Mouse (Mus musculus) heart, postnatal 0 days (tissue): ENCODE data around the gene Zfp652. TPM values are rescaled to one million over a fixed set of nuclear protein-coding genes. Genes with fewer than 3 reads are reported as not detected.

ENCODE experiments used
- ATAC-seq: fragments of 200-750 bp; cut with Nextera tagmentation; 2 replicates; pipeline ENCODE4 v1.8.0; 2017; ENCODE audit warnings: low read depth, moderate number of reproducible peaks, moderate library complexity; ENCODE audit not compliant: insufficient read depth
- DNase-seq: peaks from one replicate; pipeline ENCODE4 v3.0.0-alpha.2; 2016; ENCODE audit warnings: low spot score
- H3K27ac ChIP-seq: fragments of 300-500 bp; sonication (generic); 2 replicates; pipeline ENCODE4 v1.5.1; 2014; ENCODE audit warnings: low read depth, mild to moderate bottlenecking
- H3K27me3 ChIP-seq: fragments of 300-500 bp; sonication (generic); 2 replicates; pipeline ENCODE4 v1.6.1; 2014; ENCODE audit warnings: low read length, mixed read lengths; ENCODE audit not compliant: control insufficient read depth, insufficient read depth
- H3K36me3 ChIP-seq: fragments of 300-500 bp; sonication (generic); replicated peaks from 2 replicates; pipeline ENCODE4 v1.6.1; 2014; ENCODE audit warnings: low read length, mixed read lengths; ENCODE audit not compliant: control insufficient read depth, insufficient read depth
- H3K4me1 ChIP-seq: fragments of 300-500 bp; sonication (generic); 2 replicates; pipeline ENCODE4 v1.6.1; 2014; ENCODE audit warnings: antibody characterized with exemption; ENCODE audit not compliant: control insufficient read depth, insufficient read depth
- H3K4me2 ChIP-seq: fragments of 300-500 bp; sonication (generic); 2 replicates; pipeline ENCODE4 v1.6.1; 2014; ENCODE audit warnings: low read depth, mild to moderate bottlenecking, low read length, moderate library complexity
- H3K4me3 ChIP-seq: fragments of 300-500 bp; sonication (generic); 2 replicates; pipeline ENCODE4 v1.5.1; 2014; ENCODE audit warnings: low read depth, low read length
- H3K9ac ChIP-seq: fragments of 300-500 bp; sonication (generic); replicated peaks from 2 replicates; pipeline ENCODE4 v1.6.1; 2014; ENCODE audit warnings: low read depth, low read length, mixed read lengths
- H3K9me3 ChIP-seq: fragments of 300-500 bp; sonication (generic); replicated peaks from 2 replicates; pipeline ENCODE4 v1.6.1; 2016; ENCODE audit warnings: low read length; ENCODE audit not compliant: control insufficient read depth
- CTCF ChIP-seq: IDR thresholded peaks from 2 replicates; pipeline ENCODE4 v1.5.1; 2016; ENCODE audit warnings: antibody characterized with exemption, control low read depth, low read depth
- EP300 ChIP-seq: IDR thresholded peaks from 2 replicates; pipeline ENCODE4 v1.6.1; 2016; ENCODE audit warnings: antibody characterized with exemption, low read depth
- WGBS: fragments of 180-500 bp; shearing (Covaris S2); extraction: QIAGEN DNeasy Blood & Tissue Kit; methylation state at CpG from one replicate; pipeline ENCODE4 v1.1.7; 2014; 5-methylcytosine and 5-hydroxymethylcytosine counted together
- polyA plus RNA-seq: library from polyadenylated mRNA; unstranded; fragments of >200 nt; fragmentation: Nextera tagmentation; extraction: Ambion mirVana; gene quantifications from 2 replicates; pipeline ENCODE4 v1.2.1, GENCODE M21; 2015
- total RNA-seq: library from RNA; depleted of rRNA; stranded (reverse); fragments of >200 nt; gene quantifications from 2 replicates; pipeline ENCODE4 v1.2.3, GENCODE M21; 2014; ENCODE audit warnings: low replicate concordance

The Zfp652 gene
- total and polyA plus RNA-seq, 2 experiments from 2014 or later: 9.9 to 13.6 TPM

GRCm38 (mm10) chr11:95814857-95815256 is 102.4 kb downstream of the Zfp652 start:
- no peak for ATAC-seq
- DNase-seq: no peak
- no peak overlapping the region for H3K9ac ChIP-seq
- WGBS: 57% methylated on average over 5 of the region's 5 CpGs
- no peak for TF ChIP-seq EP300
- H3K4me3 ChIP-seq: no peak overlapping the region
- no peaks in the 10 kb centered on the region for H3K27me3 ChIP-seq
- no peaks in the 10 kb centered on the region for H3K4me1 ChIP-seq
- no peak overlapping the region for H3K27ac ChIP-seq
- no peaks in the 10 kb centered on the region for H3K36me3 ChIP-seq
- H3K9me3 ChIP-seq: no peaks in the 10 kb centered on the region
- no peak overlapping the region for H3K4me2 ChIP-seq

- 71% methylated on average over 9 of the region's 9 CpGs for WGBS
- Histone ChIP-seq H3K9me3 (no peaks in the 10 kb centered on the region), H3K9ac (no peak overlapping the region), H3K4me3 (no peak overlapping the region), H3K36me3 (no peaks in the 10 kb centered on the region), H3K27ac (no peak overlapping the region), H3K27me3 (no peaks in the 10 kb centered on the region), H3K4me2 (no peak overlapping the region), H3K4me1 (no peaks in the 10 kb centered on the region)
- ATAC-seq (no peak), DNase-seq (no peak)
- TF ChIP-seq CTCF (no peak), EP300 (no peak)
Observed at GRCm38 (mm10) chr11:95815412-95815811, 102.9 kb downstream of the Zfp652 start.

GRCm38 (mm10) chr11:95819138-95819537 is 106.7 kb downstream of the Zfp652 start:
- no peaks in the 10 kb centered on the region for H3K9me3 ChIP-seq
- WGBS: 86% methylated on average over 8 of the region's 8 CpGs
- no peak overlapping the region for H3K4me3 ChIP-seq
- ATAC-seq (no peak), DNase-seq (no peak)
- TF ChIP-seq EP300 (no peak), CTCF (no peak)
- no peak overlapping the region for H3K27ac ChIP-seq
- no peak overlapping the region for H3K4me2 ChIP-seq
- no peaks in the 10 kb centered on the region for H3K36me3 ChIP-seq
- no peaks in the 10 kb centered on the region; the same call in 1 of the 2 replicates for H3K4me1 ChIP-seq
- H3K9ac ChIP-seq: no peak overlapping the region
- no peaks in the 10 kb centered on the region for H3K27me3 ChIP-seq

GRCm38 (mm10) chr11:95821511-95821910 is 109.0 kb downstream of the Zfp652 start:
- Histone ChIP-seq H3K4me1 (no peaks in the 10 kb centered on the region; the same call in 1 of the 2 replicates), H3K36me3 (no peaks in the 10 kb centered on the region), H3K9ac (no peak overlapping the region), H3K9me3 (no peaks in the 10 kb centered on the region), H3K27ac (no peak overlapping the region), H3K4me3 (no peak overlapping the region), H3K4me2 (no peak overlapping the region), H3K27me3 (no peaks in the 10 kb centered on the region)
- no peak for TF ChIP-seq EP300
- TF ChIP-seq CTCF: no peak
- 86% methylated on average over 3 of the region's 3 CpGs for WGBS
- DNase-seq (no peak), ATAC-seq (no peak)

GRCm38 (mm10) chr11:95822437-95822836 is 110.0 kb downstream of the Zfp652 start:
- TF ChIP-seq EP300 (no peak), CTCF (no peak)
- H3K27ac ChIP-seq: no peak overlapping the region
- H3K4me2 ChIP-seq: no peak overlapping the region
- H3K4me1 ChIP-seq: peaks cover 7% of the 10 kb centered on the region
- no peak overlapping the region for H3K9ac ChIP-seq
- H3K9me3 ChIP-seq: no peaks in the 10 kb centered on the region
- no peaks in the 10 kb centered on the region for H3K36me3 ChIP-seq
- WGBS: 88% methylated on average over 4 of the region's 4 CpGs
- ATAC-seq (no peak), DNase-seq (no peak)
- H3K27me3 ChIP-seq: no peaks in the 10 kb centered on the region
- H3K4me3 ChIP-seq: no peak overlapping the region
